Mouse (Mus musculus) hindbrain, embryonic 12.5 days (tissue): ENCODE measurements at regions not wholly inside any gene's neighbourhood (a gene's known extent, or its start where the extent isn't known, plus 50 kb on each side); places are given as distances from the start of the nearest gene placed in this dataset.
"Not testable (repeated sequence)": the region's sequence is repeated elsewhere in the genome, so short reads cannot be mapped to it uniquely, and the experiment has no call there.

ENCODE experiments used
- ATAC-seq: fragments of 200-750 bp; cut with Nextera tagmentation; 2 replicates; pipeline ENCODE4 v1.8.0; 2017; ENCODE audit warnings: moderate TSS enrichment; ENCODE audit not compliant: low FRiP score
- H3K27ac ChIP-seq: fragments of 300-500 bp; sonication (generic); 2 replicates; pipeline ENCODE4 v1.5.1; 2016; ENCODE audit warnings: mild to moderate bottlenecking
- H3K27me3 ChIP-seq: fragments of 300-500 bp; sonication (generic); 2 replicates; pipeline ENCODE4 v1.6.1; 2016; ENCODE audit warnings: mild to moderate bottlenecking
- H3K36me3 ChIP-seq: fragments of 300-500 bp; sonication (generic); 2 replicates; pipeline ENCODE4 v1.6.1; 2016; ENCODE audit warnings: mild to moderate bottlenecking
- H3K4me1 ChIP-seq: fragments of 300-500 bp; sonication (generic); 2 replicates; pipeline ENCODE4 v1.6.1; 2016
- H3K4me2 ChIP-seq: fragments of 300-500 bp; sonication (generic); replicated peaks from 2 replicates; pipeline ENCODE4 v1.6.1; 2016; ENCODE audit warnings: mild to moderate bottlenecking
- H3K4me3 ChIP-seq: fragments of 300-500 bp; sonication (generic); 2 replicates; pipeline ENCODE4 v1.5.1; 2016; ENCODE audit warnings: mild to moderate bottlenecking
- H3K9ac ChIP-seq: fragments of 300-500 bp; sonication (generic); 2 replicates; pipeline ENCODE4 v1.6.1; 2016; ENCODE audit warnings: mild to moderate bottlenecking, moderate library complexity
- H3K9me3 ChIP-seq: fragments of 300-500 bp; sonication (generic); replicated peaks from 2 replicates; pipeline ENCODE4 v1.6.1; 2016; ENCODE audit warnings: mild to moderate bottlenecking
- WGBS: fragments of 180-500 bp; shearing (Covaris S2); methylation state at CpG from one replicate; pipeline ENCODE4 v1.1.7; 2016; 5-methylcytosine and 5-hydroxymethylcytosine counted together

DNA sequence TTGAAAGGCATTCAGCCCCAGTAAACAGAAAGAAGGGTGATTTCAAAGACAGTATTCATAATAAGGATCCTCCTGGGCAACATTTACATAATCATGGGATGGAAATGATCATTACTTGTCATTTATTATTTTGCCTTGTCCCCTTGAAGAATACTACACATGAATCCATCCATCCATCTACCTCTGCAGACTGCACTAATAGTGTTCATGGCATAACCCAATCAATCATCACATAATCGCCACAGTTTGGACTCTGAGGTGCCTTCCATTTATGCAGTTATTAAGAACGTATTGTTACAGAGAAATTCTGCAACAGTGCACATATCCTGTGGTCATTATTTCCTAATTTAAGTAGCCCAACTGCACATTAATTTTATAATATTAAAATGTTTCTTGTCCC is 1172.0 kb upstream of the Edil3 start:
- peak; percentile 83 for ATAC-seq
- no peaks in the 10 kb centered on the region for H3K4me1 ChIP-seq
- H3K27ac ChIP-seq: no peak overlapping the region
- no peaks in the 10 kb centered on the region for H3K36me3 ChIP-seq
- 67% methylated on average over 2 of the region's 2 CpGs for WGBS
- H3K4me2 ChIP-seq: no peak overlapping the region
- H3K27me3 ChIP-seq: no peaks in the 10 kb centered on the region
- no peak overlapping the region for H3K4me3 ChIP-seq
- no peaks in the 10 kb centered on the region for H3K9me3 ChIP-seq
- no peak overlapping the region for H3K9ac ChIP-seq

DNA sequence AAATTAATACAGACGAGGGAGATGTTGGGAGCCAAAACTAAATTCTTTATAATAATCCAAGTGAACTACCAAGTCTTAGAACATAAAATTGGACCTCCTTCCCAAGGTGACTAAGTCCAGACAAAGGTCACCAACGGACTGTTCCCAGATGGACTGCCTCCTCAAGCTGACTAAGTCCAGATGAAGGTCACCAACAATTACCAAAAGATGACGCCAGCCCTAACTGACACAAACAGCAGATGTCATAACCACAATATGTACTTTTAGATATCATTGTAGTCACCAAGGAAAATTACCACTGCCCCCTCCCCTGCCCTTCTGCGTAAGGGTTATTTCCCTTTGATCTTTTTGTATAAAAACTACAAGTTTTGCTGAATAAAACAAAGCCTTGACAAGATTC is 1148.8 kb upstream of the Edil3 start:
- not testable (repeated sequence) for H3K4me3 ChIP-seq, H3K4me1 ChIP-seq, H3K9me3 ChIP-seq, H3K27me3 ChIP-seq, H3K36me3 ChIP-seq, H3K4me2 ChIP-seq, H3K27ac ChIP-seq, H3K9ac ChIP-seq, ATAC-seq
- 92% methylated on average over 4 of the region's 4 CpGs for WGBS

DNA sequence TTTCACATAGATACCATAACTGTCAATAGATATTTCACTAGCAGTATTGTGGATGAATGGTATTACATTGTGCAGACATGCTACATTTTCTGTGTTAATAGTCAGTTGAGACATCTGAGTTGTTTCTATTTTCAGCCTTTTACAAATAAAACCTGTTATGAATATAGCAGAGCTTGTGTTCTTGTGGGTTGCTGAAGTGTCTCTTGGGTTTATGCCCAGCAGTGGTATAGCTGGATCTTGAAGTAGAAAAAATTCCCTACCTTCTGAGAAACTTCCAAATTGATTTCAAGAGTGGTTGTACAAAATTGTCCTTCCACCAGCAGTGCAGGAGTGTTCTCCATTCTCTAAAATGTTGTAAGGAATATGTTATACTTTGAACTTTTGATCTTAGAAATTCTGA is 1142.4 kb upstream of the Edil3 start:
- no peak for ATAC-seq
- no peaks in the 10 kb centered on the region for H3K9me3 ChIP-seq
- no peaks in the 10 kb centered on the region for H3K4me1 ChIP-seq
- H3K9ac ChIP-seq: no peak overlapping the region
- no peaks in the 10 kb centered on the region for H3K27me3 ChIP-seq
- H3K36me3 ChIP-seq: no peaks in the 10 kb centered on the region
- H3K4me3 ChIP-seq: no peak overlapping the region
- H3K27ac ChIP-seq: no peak overlapping the region
- no peak overlapping the region for H3K4me2 ChIP-seq
